ENCODE assay signal across 21 mouse cellular contexts in the genomic region with DNA sequence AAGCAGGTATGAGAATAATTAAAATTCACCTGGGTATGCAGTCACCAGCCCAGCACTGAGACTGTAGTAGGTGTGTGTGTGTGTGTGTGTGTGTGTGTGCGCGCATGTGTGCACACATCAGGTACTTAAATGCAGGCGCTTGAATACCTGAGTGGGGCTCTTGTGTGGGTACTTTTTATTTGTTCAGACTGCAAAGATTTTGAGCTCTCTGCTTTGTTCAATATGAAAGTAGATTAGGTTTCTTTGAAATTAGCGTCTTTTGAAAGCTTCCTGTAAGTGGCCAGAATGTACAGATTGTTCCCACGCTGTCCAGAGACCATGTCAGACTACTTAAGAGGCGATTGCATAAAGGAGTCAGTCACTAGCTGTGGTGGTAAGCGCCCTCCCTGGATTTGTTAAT.
"Had no signal": no experiment of that assay in that cellular context is flagged by ENCODE, and none has a peak within 500 bp of the region (broad histone marks: within the 10 kb centered on the region; RNA-seq: fewer than 3 reads in every experiment).

No protein-coding gene starts in this region.

- H3K4me2 ChIP-seq: limb, embryonic 13.5 days; liver, embryonic 12.5 days; liver, embryonic 15.5 days; midbrain, embryonic 13.5 days; neural tube, embryonic 13.5 days; stomach, embryonic 15.5 days had no signal

- H3K27me3 ChIP-seq: limb, embryonic 13.5 days; liver, embryonic 12.5 days; liver, embryonic 15.5 days; megakaryocyte, embryonic 14.5 days; midbrain, embryonic 13.5 days; neural tube, embryonic 13.5 days; stomach, embryonic 15.5 days had no signal

- DNase-seq: kidney, adult 8-10 months; kidney, postnatal 14 days; kidney, postnatal 4 days; left cerebral cortex, postnatal 4 days; liver; right cerebral cortex, adult 18-20 months; right cerebral cortex, postnatal 14 days; right cerebral cortex, postnatal 4 days; spleen, adult 18-20 months; thymus, postnatal 25 days had no signal

- H3K9ac ChIP-seq: limb, embryonic 13.5 days; liver, embryonic 12.5 days; liver, embryonic 15.5 days; midbrain, embryonic 13.5 days; neural tube, embryonic 13.5 days; stomach, embryonic 15.5 days had no signal

- ATAC-seq: intestine, postnatal 0 days; liver, embryonic 12.5 days; midbrain, embryonic 13.5 days; midbrain, embryonic 16.5 days had no signal

- H3K4me1 ChIP-seq: midbrain, embryonic 10.5 days; midbrain, embryonic 13.5 days had no signal

- H3K9me3 ChIP-seq: limb, embryonic 13.5 days; liver, embryonic 12.5 days; liver, embryonic 15.5 days; megakaryocyte, embryonic 14.5 days; midbrain, embryonic 10.5 days; midbrain, embryonic 13.5 days; neural tube, embryonic 13.5 days; stomach, embryonic 15.5 days had no signal

- H3K4me3 ChIP-seq: limb, embryonic 13.5 days; liver, embryonic 12.5 days; liver, embryonic 15.5 days; megakaryocyte, embryonic 14.5 days; midbrain, embryonic 10.5 days; midbrain, embryonic 13.5 days; myocyte; neural tube, embryonic 13.5 days; stomach, embryonic 15.5 days had no signal

- H3K27ac ChIP-seq: limb, embryonic 13.5 days; liver, embryonic 15.5 days; midbrain, embryonic 10.5 days; midbrain, embryonic 13.5 days; neural tube, embryonic 13.5 days; stomach, embryonic 15.5 days had no signal
